Mouse (Mus musculus): ENCODE results near the gene Nxf2. TPM values are rescaled to one million over a fixed set of nuclear protein-coding genes. Genes with fewer than 3 reads are reported as not detected.

Gene Nxf2
- polyA plus RNA-seq (2014; fragmentation: Nextera tagmentation; extraction: Ambion mirVana) = 0.78 and 0.81 TPM in 2 replicates

DNA sequence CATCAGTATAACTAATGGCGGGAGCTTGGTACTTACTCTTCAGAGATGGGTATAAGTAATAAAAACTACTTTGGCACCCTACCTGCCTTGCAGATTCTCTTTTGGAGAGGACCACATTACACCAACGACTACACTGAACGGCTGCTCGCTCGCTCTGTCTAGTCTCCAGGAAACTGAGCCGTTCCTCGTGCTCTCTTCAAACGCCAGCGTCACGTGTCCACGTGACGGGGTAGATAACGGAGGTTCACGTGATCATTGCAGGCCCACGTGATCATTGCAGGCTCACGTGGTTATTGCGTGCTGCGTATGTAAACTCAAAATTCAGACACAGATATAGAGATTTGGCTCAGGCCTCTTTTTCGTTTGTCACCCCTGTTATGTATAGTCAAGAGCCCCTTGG lies at the start of gene Nxf2:
Gene Nxf2, minus strand, starts transcription at position 209 of the 400 bp plus-strand sequence.
- H3K36me3 ChIP-seq (ENCODE audit: control insufficient read depth, insufficient read depth, low read length) = no peaks in the 10 kb centered on the region
- ATAC-seq (ENCODE audit: insufficient number of reproducible peaks, insufficient read depth, low FRiP score, low read depth) = no peak
- peak within 1 kb of the TSS; percentile 14; the same call in 1 of the 2 replicates for H3K9ac ChIP-seq (replicated peaks; ENCODE audit: low read depth, low read length)
- WGBS = 88% methylated on average over 19 of the region's 19 CpGs
- H3K4me1 ChIP-seq (ENCODE audit: control insufficient read depth, insufficient read depth, low read length) = no peaks in the 10 kb centered on the region
- no peaks in the 10 kb centered on the region for H3K27me3 ChIP-seq (ENCODE audit: control insufficient read depth, insufficient read depth, low read length)
- H3K27ac ChIP-seq (ENCODE audit: low read length) = no peak within 1 kb of the TSS
- peak within 1 kb of the TSS; percentile 39 for H3K4me2 ChIP-seq (replicated peaks; ENCODE audit: low read depth, low read length)
- no peaks in the 10 kb centered on the region for H3K9me3 ChIP-seq (ENCODE audit: control insufficient read depth, low read depth, low read length)
- H3K4me3 ChIP-seq (ENCODE audit: low read depth, low read length) = peak within 1 kb of the TSS; percentile 17

DNA sequence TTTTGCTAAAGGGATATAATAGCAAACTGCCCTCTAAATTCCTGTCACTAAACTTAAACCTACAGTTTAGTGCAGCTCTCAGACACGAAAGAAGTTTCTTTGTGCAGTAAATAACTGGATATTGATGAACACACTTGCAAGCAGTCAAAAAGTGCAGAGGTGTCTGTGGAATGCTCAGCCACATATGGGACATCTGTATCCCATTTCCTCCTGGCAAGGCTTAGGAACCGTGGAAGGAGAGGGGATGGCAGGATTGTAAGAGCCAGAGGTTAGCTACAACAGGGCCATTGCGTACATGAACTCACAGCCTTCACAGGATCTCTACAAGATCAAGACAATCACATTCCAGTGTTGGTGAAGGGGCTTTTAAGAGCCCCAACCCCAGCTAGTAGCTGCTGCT lies 46.8 kb upstream of the Nxf2 start:
- Histone ChIP-seq H3K36me3 (ENCODE audit: control insufficient read depth, insufficient read depth, low read length) (no peaks in the 10 kb centered on the region), H3K27me3 (ENCODE audit: control insufficient read depth, insufficient read depth, low read length) (no peaks in the 10 kb centered on the region), H3K4me2 (replicated peaks; ENCODE audit: low read depth, low read length) (no peak overlapping the region), H3K4me1 (ENCODE audit: control insufficient read depth, insufficient read depth, low read length) (no peaks in the 10 kb centered on the region), H3K4me3 (ENCODE audit: low read depth, low read length) (no peak overlapping the region), H3K9ac (replicated peaks; ENCODE audit: low read depth, low read length) (no peak overlapping the region), H3K9me3 (ENCODE audit: control insufficient read depth, low read depth, low read length) (no peaks in the 10 kb centered on the region), H3K27ac (ENCODE audit: low read length) (no peak overlapping the region)
- no peak for ATAC-seq (ENCODE audit: insufficient number of reproducible peaks, insufficient read depth, low FRiP score, low read depth)
- 54% methylated on average over 3 of the region's 3 CpGs for WGBS

DNA sequence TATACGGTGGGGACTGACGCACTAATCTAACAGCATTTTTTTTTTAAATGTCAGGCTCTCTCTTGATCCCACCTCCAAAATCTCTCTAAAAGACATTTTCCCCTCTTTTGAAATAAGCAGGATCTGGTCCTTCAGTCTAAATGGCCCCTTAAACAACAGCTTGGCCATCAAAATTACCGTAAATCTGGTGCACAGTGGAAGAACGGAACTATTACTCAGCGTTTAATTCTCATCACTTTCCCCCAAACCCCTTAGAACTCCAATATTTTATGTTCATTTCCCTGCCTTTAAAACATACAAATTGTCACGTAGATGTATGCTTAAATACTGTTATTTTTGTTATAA lies 44.9 kb upstream of the Nxf2 start:
- H3K4me1 ChIP-seq (ENCODE audit: control insufficient read depth, insufficient read depth, low read length) = no peaks in the 10 kb centered on the region
- H3K27ac ChIP-seq (ENCODE audit: low read length) = peak overlapping the region; percentile 21; the same call in 1 of the 2 replicates
- no peaks in the 10 kb centered on the region for H3K36me3 ChIP-seq (ENCODE audit: control insufficient read depth, insufficient read depth, low read length)
- H3K27me3 ChIP-seq (ENCODE audit: control insufficient read depth, insufficient read depth, low read length) = no peaks in the 10 kb centered on the region
- no peaks in the 10 kb centered on the region for H3K9me3 ChIP-seq (ENCODE audit: control insufficient read depth, low read depth, low read length)
- 0 out of 2 replicates have a peak, but pooled peaks have one; percentile 20 for ATAC-seq (ENCODE audit: insufficient number of reproducible peaks, insufficient read depth, low FRiP score, low read depth)
- 37% methylated on average over 6 of the region's 6 CpGs for WGBS
- peak overlapping the region; percentile 30; the same call in 1 of the 2 replicates for H3K4me2 ChIP-seq (replicated peaks; ENCODE audit: low read depth, low read length)
- H3K9ac ChIP-seq (replicated peaks; ENCODE audit: low read depth, low read length) = no peak overlapping the region
- peak overlapping the region; percentile 50 for H3K4me3 ChIP-seq (ENCODE audit: low read depth, low read length)

DNA sequence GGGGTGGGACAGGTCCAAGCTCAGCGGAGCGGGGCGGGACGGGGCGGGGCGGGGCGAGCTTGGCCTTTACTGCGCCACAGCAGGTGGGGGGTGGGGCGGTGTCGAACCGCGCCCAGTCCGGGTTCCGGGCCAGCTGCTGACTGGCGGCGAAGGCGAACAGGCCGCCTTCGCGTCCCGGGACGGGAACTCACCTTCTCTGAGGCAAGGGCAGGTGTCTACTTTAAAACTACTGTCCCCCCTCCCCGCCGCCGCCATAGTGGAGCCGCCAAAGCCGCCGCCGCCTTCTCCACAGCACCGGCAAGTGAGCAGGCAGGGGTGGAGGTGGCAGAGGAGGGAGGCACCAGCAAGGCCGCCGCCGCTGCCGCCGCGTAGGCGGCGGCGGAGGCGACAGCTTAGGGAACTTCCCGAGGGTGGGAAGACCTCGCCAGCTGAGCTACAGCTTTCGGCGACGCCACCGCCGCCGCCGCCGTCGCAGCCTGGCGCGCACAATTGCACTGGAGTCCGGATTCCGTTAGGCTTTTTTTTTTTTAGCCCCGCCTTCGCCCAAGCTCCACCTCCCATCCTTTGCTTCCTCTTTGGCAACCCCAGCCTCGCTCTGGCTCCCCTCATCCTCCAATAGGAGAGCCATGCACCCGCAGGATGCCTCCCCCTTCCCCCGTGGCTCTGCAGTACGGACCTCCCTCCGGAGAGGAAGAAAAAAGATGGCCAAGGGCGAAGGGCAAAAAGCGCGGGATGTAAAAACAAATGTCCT lies 44.3 kb upstream of the Nxf2 start, which contains the start of gene Zmat1:
Gene Zmat1, minus strand, starts transcription at position 490 of the 751 bp plus-strand sequence.
- Histone ChIP-seq H3K27me3 (ENCODE audit: control insufficient read depth, insufficient read depth, low read length) (no peaks in the 10 kb centered on the region), H3K27ac (ENCODE audit: low read length) (peak within 1 kb of the TSS; percentile 91), H3K9ac (replicated peaks; ENCODE audit: low read depth, low read length) (peak within 1 kb of the TSS; percentile 52; the same call in 1 of the 2 replicates), H3K4me1 (ENCODE audit: control insufficient read depth, insufficient read depth, low read length) (no peaks in the 10 kb centered on the region), H3K4me3 (ENCODE audit: low read depth, low read length) (peak within 1 kb of the TSS; percentile 50), H3K9me3 (ENCODE audit: control insufficient read depth, low read depth, low read length) (no peaks in the 10 kb centered on the region), H3K36me3 (ENCODE audit: control insufficient read depth, insufficient read depth, low read length) (no peaks in the 10 kb centered on the region), H3K4me2 (replicated peaks; ENCODE audit: low read depth, low read length) (peak within 1 kb of the TSS; percentile 32)
- ATAC-seq (ENCODE audit: insufficient number of reproducible peaks, insufficient read depth, low FRiP score, low read depth) = peak; percentile 99
- WGBS = 28% methylated on average over 50 of the region's 65 CpGs

DNA sequence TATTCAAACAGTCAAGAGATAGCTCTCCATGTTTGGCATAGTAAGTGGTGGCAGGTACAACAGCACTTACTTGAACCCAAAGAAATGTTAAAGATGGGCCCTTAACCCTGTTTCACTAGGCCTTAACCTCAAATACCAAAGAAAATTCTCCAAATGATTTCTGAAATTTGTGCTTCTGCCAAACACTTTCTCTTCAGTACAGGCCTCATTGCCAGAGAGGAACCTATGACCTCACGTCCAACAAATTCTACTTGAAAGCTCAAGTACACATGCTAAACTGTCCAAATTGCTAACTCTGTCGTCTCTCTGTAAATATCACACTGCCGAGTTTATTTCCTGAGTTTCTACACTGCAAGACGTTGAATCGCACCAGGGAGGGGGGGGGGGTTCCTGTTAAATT lies 43.5 kb upstream of the Nxf2 start:
- H3K9ac ChIP-seq (replicated peaks; ENCODE audit: low read depth, low read length) = no peak overlapping the region
- 45% methylated on average over 5 of the region's 5 CpGs for WGBS
- H3K27ac ChIP-seq (ENCODE audit: low read length) = no peak overlapping the region
- H3K9me3 ChIP-seq (ENCODE audit: control insufficient read depth, low read depth, low read length) = no peaks in the 10 kb centered on the region
- H3K4me1 ChIP-seq (ENCODE audit: control insufficient read depth, insufficient read depth, low read length) = no peaks in the 10 kb centered on the region
- peak overlapping the region; percentile 32 for H3K4me2 ChIP-seq (replicated peaks; ENCODE audit: low read depth, low read length)
- H3K4me3 ChIP-seq (ENCODE audit: low read depth, low read length) = peak overlapping the region; percentile 50
- no peaks in the 10 kb centered on the region for H3K36me3 ChIP-seq (ENCODE audit: control insufficient read depth, insufficient read depth, low read length)
- no peaks in the 10 kb centered on the region for H3K27me3 ChIP-seq (ENCODE audit: control insufficient read depth, insufficient read depth, low read length)
- ATAC-seq (ENCODE audit: insufficient number of reproducible peaks, insufficient read depth, low FRiP score, low read depth) = no peak

DNA sequence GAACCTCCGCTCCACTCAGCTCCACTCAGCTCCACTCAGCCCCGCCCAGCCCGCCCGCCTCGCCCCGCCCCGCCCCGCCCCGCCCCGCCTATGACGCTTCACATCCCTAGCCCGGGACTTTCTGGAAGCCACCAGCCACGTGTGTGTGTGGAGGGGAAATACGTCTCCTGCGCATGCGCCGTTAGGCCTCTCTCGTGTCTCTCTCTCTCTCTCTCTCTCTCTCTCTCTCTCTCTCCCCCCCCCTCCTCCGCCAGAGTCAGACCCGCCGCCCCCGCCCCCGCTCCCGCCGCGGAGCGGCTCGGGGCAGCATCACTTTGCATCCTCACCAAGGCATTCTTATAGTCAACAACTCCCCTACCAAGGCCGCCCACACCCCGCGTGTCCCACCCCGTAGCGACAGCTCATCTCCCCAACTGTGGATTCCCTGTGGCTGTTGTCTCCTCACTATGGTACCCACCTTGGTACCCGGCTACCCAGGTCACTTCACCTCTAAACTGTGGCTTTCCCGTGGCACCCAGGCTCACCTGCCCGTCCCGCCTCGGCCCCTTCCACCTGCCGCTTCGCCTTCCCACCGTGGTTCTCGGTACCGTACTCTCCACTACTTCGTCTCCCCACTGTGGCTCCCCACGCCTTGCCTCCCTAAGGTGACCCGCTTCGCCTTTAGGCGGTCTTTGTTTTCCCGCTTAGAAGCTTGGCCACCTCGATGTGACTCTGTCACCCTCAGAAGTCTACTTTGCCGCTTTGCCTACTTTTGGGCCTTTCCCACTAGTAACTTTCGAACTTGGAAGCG lies 1.1 kb downstream of the Nxf2 start:
- H3K4me2 ChIP-seq (replicated peaks; ENCODE audit: low read depth, low read length) = peak overlapping the region; percentile 39
- 56% methylated on average over 34 of the region's 53 CpGs for WGBS
- peak overlapping the region; percentile 17 for H3K4me3 ChIP-seq (ENCODE audit: low read depth, low read length)
- H3K27me3 ChIP-seq (ENCODE audit: control insufficient read depth, insufficient read depth, low read length) = no peaks in the 10 kb centered on the region
- H3K9me3 ChIP-seq (ENCODE audit: control insufficient read depth, low read depth, low read length) = no peaks in the 10 kb centered on the region
- H3K36me3 ChIP-seq (ENCODE audit: control insufficient read depth, insufficient read depth, low read length) = no peaks in the 10 kb centered on the region
- H3K9ac ChIP-seq (replicated peaks; ENCODE audit: low read depth, low read length) = peak overlapping the region; percentile 14; the same call in 1 of the 2 replicates
- H3K4me1 ChIP-seq (ENCODE audit: control insufficient read depth, insufficient read depth, low read length) = no peaks in the 10 kb centered on the region
- ATAC-seq (ENCODE audit: insufficient number of reproducible peaks, insufficient read depth, low FRiP score, low read depth) = peak; percentile 93
- H3K27ac ChIP-seq (ENCODE audit: low read length) = no peak overlapping the region

DNA sequence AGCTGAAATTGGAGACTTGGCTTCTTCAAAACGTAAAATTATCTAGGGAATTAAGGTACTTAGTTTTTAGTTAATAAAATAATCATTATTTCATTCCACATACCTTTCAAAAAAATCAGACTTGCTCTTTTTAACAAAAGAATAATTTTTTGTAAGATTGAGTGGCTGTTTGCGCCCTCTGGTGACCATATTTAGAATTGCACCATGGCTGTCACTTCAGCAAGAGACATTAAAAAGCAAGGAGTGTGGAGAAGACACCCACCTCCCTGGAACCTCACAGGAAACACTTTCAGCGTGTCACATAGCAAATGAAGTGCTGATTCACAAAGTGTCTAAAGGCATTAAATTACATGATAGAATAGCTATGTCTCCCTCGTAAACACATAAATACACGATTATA lies 34.2 kb downstream of the Nxf2 start:
- H3K4me3 ChIP-seq (ENCODE audit: low read depth, low read length) = no peak overlapping the region
- H3K27me3 ChIP-seq (ENCODE audit: control insufficient read depth, insufficient read depth, low read length) = no peaks in the 10 kb centered on the region
- 39% methylated on average over 5 of the region's 5 CpGs for WGBS
- H3K4me1 ChIP-seq (ENCODE audit: control insufficient read depth, insufficient read depth, low read length) = no peaks in the 10 kb centered on the region
- H3K4me2 ChIP-seq (replicated peaks; ENCODE audit: low read depth, low read length) = no peak overlapping the region
- H3K9ac ChIP-seq (replicated peaks; ENCODE audit: low read depth, low read length) = no peak overlapping the region
- no peaks in the 10 kb centered on the region for H3K9me3 ChIP-seq (ENCODE audit: control insufficient read depth, low read depth, low read length)
- no peak for ATAC-seq (ENCODE audit: insufficient number of reproducible peaks, insufficient read depth, low FRiP score, low read depth)
- no peaks in the 10 kb centered on the region for H3K36me3 ChIP-seq (ENCODE audit: control insufficient read depth, insufficient read depth, low read length)
- no peak overlapping the region for H3K27ac ChIP-seq (ENCODE audit: low read length)

DNA sequence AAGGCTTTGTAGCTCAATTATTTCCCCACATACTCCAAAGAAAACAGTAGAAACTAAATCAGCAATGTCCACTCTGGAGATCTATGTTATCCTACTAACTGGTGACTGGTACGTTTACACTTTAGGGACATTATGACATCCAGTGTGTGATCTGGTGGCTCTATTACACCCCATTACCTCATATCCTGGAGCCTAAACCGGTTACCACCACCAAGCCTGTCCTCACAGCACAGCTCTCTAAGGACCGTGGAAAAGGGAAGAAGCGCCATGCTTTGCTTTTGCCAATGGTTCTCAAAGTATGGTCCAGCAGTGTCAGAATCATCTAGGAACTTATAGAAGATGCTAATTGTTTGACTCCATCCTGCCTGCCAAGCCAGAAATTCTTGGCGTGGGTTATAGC lies 34.6 kb downstream of the Nxf2 start:
- no peak overlapping the region for H3K9ac ChIP-seq (replicated peaks; ENCODE audit: low read depth, low read length)
- no peaks in the 10 kb centered on the region for H3K4me1 ChIP-seq (ENCODE audit: control insufficient read depth, insufficient read depth, low read length)
- no peak overlapping the region for H3K27ac ChIP-seq (ENCODE audit: low read length)
- no peak for ATAC-seq (ENCODE audit: insufficient number of reproducible peaks, insufficient read depth, low FRiP score, low read depth)
- H3K36me3 ChIP-seq (ENCODE audit: control insufficient read depth, insufficient read depth, low read length) = no peaks in the 10 kb centered on the region
- no peak overlapping the region for H3K4me2 ChIP-seq (replicated peaks; ENCODE audit: low read depth, low read length)
- H3K4me3 ChIP-seq (ENCODE audit: low read depth, low read length) = no peak overlapping the region
- no peaks in the 10 kb centered on the region for H3K27me3 ChIP-seq (ENCODE audit: control insufficient read depth, insufficient read depth, low read length)
- no peaks in the 10 kb centered on the region for H3K9me3 ChIP-seq (ENCODE audit: control insufficient read depth, low read depth, low read length)
- WGBS = 71% methylated on average over 5 of the region's 5 CpGs

Measured in stomach, embryonic 14.5 days (tissue).